Mouse (Mus musculus) A20 (cell line): ENCODE data around the gene Plppr3.

ENCODE experiments used
- DNase-seq: peaks from one replicate; pipeline ENCODE4 v3.0.0-alpha.2; 2011; ENCODE audit warnings: low read depth, low spot score

Gene Plppr3

DNA sequence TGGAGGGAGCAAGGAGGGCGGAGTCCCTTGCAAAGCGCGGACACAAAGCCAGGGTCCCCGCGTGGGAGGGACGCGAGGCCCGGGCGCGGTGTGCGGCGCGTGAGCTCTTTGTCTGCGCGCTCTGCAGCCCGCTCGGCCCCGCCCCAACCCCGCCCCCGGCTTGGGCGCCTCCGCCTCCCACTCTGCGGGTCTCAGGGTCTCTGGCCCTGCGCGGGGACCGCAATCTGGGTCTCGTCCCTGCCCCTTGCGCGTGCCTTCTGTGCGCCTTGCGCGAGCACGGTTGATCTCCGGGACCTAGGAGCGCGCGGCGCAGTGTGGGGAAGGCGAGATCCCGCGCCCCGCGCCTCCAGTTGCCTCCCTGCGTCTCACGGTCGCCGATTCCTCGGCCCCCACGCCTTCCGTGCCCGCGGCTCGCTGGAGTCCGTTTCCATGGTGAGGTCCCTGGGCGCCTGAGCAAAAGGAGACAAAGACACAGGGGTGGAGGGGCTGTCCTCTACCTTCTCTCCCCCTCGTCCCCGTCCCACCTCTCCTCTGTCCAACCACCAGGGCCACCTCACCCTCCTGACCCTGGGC, at the start of gene Plppr3, which contains the start of gene Prtn3:
Plppr3 (minus strand) TSS at position 345 of the 573 bp plus-strand sequence.
Prtn3 (plus strand) TSS at position 187 of the 573 bp plus-strand sequence.
- no peak for DNase-seq

GRCm38 (mm10) chr10:79921572-79921971, 47.1 kb upstream of the Plppr3 start:
- DNase-seq, result no peak

DNA sequence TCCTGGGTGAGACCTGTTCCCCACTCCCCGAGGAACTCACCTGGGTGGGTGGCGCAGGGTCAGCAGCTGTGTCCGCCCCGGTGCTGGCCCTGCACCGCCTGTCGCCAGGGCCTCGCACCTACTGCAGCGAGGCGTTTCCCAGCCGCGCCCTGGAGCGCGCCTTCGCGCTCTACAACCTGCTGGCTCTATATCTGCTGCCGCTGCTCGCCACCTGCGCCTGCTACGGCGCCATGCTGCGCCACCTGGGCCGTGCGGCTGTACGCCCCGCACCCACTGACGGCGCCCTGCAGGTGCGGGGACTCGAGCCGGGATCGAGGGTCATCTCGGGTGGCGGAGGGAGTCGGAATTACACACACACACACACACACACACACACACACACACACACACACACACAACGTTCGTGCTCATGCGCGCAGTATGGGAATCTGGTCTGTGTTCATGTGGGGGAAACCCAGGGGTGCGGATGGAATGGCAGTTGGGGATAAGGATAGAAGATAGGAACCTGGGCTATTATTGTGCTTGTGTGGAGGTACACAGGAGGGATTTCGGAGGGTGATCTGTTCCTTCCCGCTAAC, 46.6 kb upstream of the Plppr3 start, which contains the start of gene R3hdm4:
R3hdm4 (minus strand) TSS at position 251 of the 578 bp plus-strand sequence.
- no peak for DNase-seq

DNA sequence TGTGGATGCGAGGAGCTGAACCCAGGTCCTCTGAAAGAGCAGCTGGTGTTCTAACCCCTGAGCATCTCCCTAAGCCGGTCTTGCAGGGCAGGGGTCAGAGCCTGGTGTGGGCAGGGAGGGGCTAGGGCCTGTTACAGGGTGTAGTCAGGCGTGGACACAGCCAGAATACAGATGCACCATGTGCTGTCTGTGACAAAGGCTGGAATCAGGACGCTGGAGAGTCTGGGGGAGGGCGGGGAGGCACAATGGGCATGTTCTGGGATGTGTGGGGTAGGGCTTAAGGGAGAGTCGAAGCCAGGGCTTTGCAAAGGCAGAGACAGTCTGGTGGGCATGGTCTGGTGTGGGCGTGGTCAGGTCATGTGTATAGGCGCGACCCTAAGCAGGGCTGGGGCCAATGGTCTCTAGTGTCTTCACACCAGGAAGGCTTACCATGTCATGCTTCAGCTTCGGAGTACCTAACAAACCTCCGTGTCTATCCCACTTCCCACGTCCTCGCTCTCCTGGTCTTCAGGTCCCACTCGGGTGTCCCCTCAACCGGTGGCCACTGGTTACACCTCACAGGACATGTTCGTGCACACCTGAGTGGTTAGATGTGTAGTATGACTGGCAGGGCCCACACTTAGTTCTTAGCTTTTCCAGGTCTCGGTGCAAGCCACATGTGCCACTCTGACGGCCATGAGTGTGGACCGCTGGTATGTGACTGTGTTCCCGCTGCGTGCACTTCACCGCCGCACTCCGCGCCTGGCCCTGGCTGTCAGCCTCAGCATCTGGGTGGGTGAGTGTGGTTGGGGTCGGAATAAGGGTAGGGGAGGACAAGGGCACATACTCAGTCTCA, 45.8 kb upstream of the Plppr3 start:
- no peak for DNase-seq

DNA sequence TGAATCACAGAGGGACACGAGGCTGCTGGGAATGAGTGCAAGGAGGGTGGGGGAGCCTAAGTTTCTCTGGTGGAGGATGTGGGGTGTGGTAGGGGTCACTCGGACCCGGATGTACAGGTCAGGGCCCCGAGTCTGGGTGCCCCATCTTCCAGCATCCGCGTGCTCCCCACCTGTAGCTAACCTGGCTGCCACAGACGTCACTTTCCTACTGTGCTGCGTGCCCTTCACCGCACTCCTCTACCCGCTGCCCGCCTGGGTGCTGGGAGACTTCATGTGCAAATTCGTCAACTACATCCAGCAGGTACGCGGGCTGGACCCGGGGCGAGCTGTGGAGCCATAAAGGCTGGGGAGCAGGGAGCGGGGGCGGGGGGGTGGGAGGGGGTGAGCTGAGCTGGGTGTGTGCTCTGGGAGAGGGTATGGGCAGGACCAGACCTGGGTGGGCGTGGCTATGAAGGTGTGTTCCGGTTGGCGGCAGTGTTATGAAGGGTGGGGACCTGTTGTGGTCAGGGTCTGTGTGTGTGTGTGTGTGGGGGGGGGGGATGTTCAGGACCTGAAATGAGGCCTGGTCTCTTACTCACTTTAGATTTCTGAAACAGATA, 44.9 kb upstream of the Plppr3 start:
- no peak for DNase-seq

- no peak for DNase-seq
These were observed 44.0 kb upstream of the Plppr3 start for GRCm38 (mm10) chr10:79918231-79919078.

DNA sequence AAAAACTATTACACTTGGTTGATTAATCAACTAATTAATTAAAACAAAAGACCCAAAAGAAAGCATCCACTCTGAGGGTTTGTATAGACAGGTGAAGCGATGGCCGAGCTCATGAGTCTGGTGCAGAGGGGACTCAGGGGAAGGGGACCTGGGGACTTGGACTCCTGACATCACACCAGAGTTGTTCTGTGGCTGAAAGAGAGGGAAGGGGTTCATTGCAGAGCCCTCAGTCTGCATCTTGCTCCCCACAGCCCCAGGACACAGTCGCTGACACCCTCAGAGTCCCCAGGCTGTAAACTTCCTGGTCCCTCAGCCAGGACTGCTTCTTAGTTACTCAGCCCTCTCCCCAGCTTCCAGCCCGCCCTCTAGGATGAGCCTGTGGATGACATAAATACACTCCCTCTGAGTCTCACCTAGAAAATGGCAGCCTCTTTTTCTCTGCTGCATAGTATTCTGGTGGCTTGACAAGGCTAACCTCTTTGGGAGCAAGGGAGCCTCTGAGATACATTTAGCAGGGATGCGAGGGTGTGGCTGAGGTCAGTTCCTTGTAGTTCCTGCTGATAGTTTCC, 43.2 kb upstream of the Plppr3 start:
- no peak for DNase-seq

- DNase-seq, result peak; percentile 85
These were observed 42.5 kb upstream of the Plppr3 start, which contains the start of gene Kiss1r for GRCm38 (mm10) chr10:79916808-79917531. Gene Kiss1r (plus strand): TSS chr10:79916971.

- DNase-seq, result peak; percentile 33
These were observed 41.6 kb upstream of the Plppr3 start for GRCm38 (mm10) chr10:79916081-79916480.

DNA sequence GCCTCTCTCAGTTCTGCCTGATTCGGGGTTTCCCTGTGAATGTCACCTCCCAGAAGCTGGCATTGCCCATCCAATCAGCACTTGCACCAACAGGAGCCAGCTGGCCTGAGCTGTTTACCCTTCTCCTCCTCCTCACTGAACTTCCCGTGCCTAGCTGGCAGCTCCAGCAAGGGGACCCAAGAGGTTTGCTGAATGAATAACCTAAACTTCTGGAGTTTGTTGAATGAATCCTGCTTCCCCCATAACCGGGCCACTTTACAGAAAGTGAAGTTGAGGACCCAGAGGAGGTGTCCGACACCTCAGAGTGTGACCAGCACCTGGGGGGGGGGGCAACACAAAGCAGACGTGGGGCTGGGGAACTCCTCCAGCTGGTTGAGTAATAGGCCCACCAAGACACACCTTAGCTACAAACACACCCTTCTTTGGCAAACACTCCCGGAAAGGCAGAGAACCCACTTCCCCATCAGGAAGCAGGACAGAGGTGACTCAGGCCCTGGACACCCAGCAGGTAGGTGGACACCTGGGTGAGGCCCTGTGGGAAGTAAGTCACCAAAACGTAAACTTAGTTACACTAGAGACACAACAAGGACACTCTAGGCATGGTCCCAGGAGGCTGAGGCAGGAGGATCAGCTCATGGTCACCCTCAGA, 40.6 kb upstream of the Plppr3 start:
- no peak for DNase-seq

GRCm38 (mm10) chr10:79914131-79914947, 39.9 kb upstream of the Plppr3 start:
- no peak for DNase-seq

- DNase-seq, result no peak
These were observed 38.0 kb upstream of the Plppr3 start for GRCm38 (mm10) chr10:79912412-79912811.

GRCm38 (mm10) chr10:79910556-79910955, 36.1 kb upstream of the Plppr3 start, which contains the start of gene Gm26602:
Gene Gm26602 (plus strand): TSS chr10:79910856.
- no peak for DNase-seq

GRCm38 (mm10) chr10:79909092-79909922, 34.9 kb upstream of the Plppr3 start:
- DNase-seq, result no peak

DNA sequence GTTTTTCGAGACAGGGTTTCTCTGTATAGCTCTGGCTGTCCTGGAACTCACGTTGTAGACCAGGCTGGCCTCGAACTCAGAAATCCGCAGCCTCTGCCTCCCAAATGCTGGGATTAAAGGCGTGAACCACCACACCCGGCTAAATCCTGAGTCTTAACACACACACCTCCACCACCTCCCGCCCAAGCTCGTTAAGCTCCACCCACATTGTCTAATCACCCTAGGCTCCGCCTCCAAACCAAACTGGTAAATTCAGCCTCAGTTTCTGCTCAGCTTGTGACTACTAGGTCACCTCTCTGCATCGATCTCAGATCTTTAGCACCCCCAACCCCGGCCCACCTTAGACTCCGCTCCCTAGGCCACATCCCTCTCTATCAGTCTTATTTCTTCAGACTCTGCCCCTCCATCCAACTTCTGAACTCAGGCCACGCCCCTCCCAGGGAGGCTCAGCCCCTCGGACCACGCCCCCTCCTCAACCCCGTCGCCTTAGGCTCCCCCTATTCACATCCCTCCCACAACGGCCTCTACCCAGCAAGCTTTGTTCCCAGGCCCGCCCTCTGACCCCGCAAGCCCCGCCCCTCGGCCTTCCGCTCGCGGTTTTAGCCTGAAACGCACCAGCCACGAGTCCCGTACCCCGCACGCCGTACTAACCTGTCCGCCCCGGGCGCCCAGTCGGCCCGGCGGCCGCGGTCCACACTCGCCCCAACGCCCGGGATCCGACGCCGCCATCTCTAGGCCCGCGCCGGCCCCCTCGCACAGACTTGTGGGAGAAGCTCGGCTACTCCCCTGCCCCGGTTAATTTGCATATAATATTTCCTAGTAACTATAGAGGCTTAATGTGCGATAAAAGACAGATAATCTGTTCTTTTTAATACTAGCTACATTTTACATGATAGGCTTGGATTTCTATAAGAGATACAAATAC, 34.0 kb upstream of the Plppr3 start, which contains the start of gene Med16:
Med16 (minus strand) TSS at position 757 of the 925 bp plus-strand sequence.
- DNase-seq, result peak; percentile 99

GRCm38 (mm10) chr10:79907415-79907814, 33.0 kb upstream of the Plppr3 start:
- DNase-seq, result no peak

- no peak for DNase-seq
These were observed 32.3 kb upstream of the Plppr3 start for GRCm38 (mm10) chr10:79906712-79907111.
